Mouse (Mus musculus) layer of hippocampus, adult 9-10 months (tissue): ENCODE data around the gene Nell1.
A peak's percentile ranks its signal among the peaks of the same experiment; 100 is the strongest.

Experiments used
- DNase-seq: peaks from one replicate; pipeline ENCODE4 v3.0.0; 2022; ENCODE audit warnings: low spot score

The Nell1 gene

GRCm38 (mm10) chr7:50260016-50260415, 285.4 kb downstream of the Nell1 start:
- no peak for DNase-seq

- no peak for DNase-seq
Observed at GRCm38 (mm10) chr7:50295508-50295907, 320.8 kb downstream of the Nell1 start.

GRCm38 (mm10) chr7:50338226-50338625, 363.6 kb downstream of the Nell1 start:
- DNase-seq: no peak

- DNase-seq: no peak
Observed at GRCm38 (mm10) chr7:50338757-50339156, 364.1 kb downstream of the Nell1 start.

GRCm38 (mm10) chr7:50351564-50351963, 376.9 kb downstream of the Nell1 start:
- DNase-seq: no peak

- no peak for DNase-seq
Observed at GRCm38 (mm10) chr7:50357213-50357612, 382.5 kb downstream of the Nell1 start.

GRCm38 (mm10) chr7:50362039-50362438, 387.4 kb downstream of the Nell1 start:
- DNase-seq: no peak

- peak; percentile 63 for DNase-seq
Observed at GRCm38 (mm10) chr7:50374876-50375275, 400.2 kb downstream of the Nell1 start.

- no peak for DNase-seq
Observed at GRCm38 (mm10) chr7:50410421-50410820, 435.8 kb downstream of the Nell1 start.

GRCm38 (mm10) chr7:50419976-50420375, 445.3 kb downstream of the Nell1 start:
- DNase-seq: no peak

GRCm38 (mm10) chr7:50422422-50423195, 447.9 kb downstream of the Nell1 start:
- no peak for DNase-seq

- DNase-seq: no peak
Observed at GRCm38 (mm10) chr7:50429725-50430124, 455.1 kb downstream of the Nell1 start.

GRCm38 (mm10) chr7:50441237-50441636, 466.6 kb downstream of the Nell1 start:
- peak; percentile 26 for DNase-seq

GRCm38 (mm10) chr7:50447316-50447715, 472.7 kb downstream of the Nell1 start:
- no peak for DNase-seq

GRCm38 (mm10) chr7:50467742-50468141, 493.1 kb downstream of the Nell1 start:
- no peak for DNase-seq

GRCm38 (mm10) chr7:50470555-50470954, 495.9 kb downstream of the Nell1 start:
- DNase-seq: no peak

GRCm38 (mm10) chr7:50482011-50482410, 507.3 kb downstream of the Nell1 start:
- DNase-seq: no peak

- no peak for DNase-seq
Observed at GRCm38 (mm10) chr7:50485304-50485703, 510.6 kb downstream of the Nell1 start.

- no peak for DNase-seq
Observed at GRCm38 (mm10) chr7:50486884-50487420, 512.3 kb downstream of the Nell1 start.

GRCm38 (mm10) chr7:50501562-50501961, 526.9 kb downstream of the Nell1 start:
- DNase-seq: no peak

- DNase-seq: no peak
Observed at GRCm38 (mm10) chr7:50507047-50507446, 532.4 kb downstream of the Nell1 start.

- no peak for DNase-seq
Observed at GRCm38 (mm10) chr7:50514830-50515229, 540.2 kb downstream of the Nell1 start.

- DNase-seq: no peak
Observed at GRCm38 (mm10) chr7:50516681-50517080, 542.0 kb downstream of the Nell1 start.

GRCm38 (mm10) chr7:50543373-50543772, 568.7 kb downstream of the Nell1 start:
- DNase-seq: no peak
